In the genomic region with DNA sequence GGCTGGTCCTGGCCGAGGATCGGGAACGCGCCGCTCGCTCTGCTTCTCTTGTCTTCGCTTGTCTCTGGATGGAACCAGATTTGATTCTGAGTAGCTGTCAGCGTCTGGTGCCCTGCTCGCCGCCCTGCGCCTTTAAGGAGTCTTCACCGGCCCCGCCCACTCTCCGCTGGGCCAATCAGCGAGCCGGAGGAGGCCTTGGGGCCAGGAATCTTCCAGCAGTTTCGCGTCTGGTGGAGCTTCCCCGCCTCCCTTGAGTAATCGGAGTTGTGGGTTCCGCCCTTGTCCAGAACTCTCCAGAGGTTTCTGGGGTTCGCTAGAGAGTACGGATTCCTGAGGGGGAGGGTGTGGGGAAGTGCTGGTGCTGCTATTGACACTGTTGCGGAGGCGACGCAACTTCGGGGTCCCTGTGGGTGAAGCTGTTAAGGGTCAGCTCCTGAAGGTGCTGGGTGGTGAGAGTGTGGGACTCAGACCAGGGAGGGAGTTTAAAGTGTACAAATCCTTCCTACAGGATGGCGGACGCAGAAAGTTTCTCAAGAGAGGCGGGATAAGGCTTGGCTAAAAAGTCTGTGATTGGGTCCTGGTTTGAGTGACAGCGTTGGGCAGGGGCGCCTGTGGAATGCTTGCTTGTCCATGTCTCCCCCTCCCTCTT, we compare ENCODE assay signal across 8 mouse cellular contexts. TPM values are rescaled to one million over a fixed set of nuclear protein-coding genes. Genes with fewer than 3 reads are reported as not detected.
DNase-seq lines count a peak whose midpoint lies in the region; ATAC-seq and TF ChIP-seq lines count a peak whose summit lies in the region.
"Not testable (repeated sequence)": the region's sequence is repeated elsewhere in the genome, so short reads cannot be mapped to it uniquely, and the experiment has no call there.

A gene (minus strand): TSS at position 109 of the 649 bp plus-strand sequence.

- ATAC-seq in G1E (ENCODE audit: extremely low read depth, insufficient number of reproducible peaks, low FRiP score, poor library complexity, severe bottlenecking): peak; percentile 52
- peak; percentile 93 for ATAC-seq in hindbrain, embryonic 11.5 days (ENCODE audit: low FRiP score)
- ATAC-seq in lung, embryonic 15.5 days (ENCODE audit: borderline replicate concordance, extremely low read depth, low FRiP score, low TSS enrichment): peak; percentile 96

- H3K4me1 ChIP-seq in G1E (ENCODE audit: insufficient read depth, low read depth, low read length): peaks cover 15% of the 10 kb centered on the region
- not testable (repeated sequence) for H3K4me1 ChIP-seq in hindbrain, embryonic 11.5 days (replicated peaks; ENCODE audit: control insufficient read depth, insufficient read depth, low read length); olfactory bulb, adult 2 months (ENCODE audit: control insufficient read depth, insufficient read depth, low read length); thymus, adult 2 months (replicated peaks; ENCODE audit: control insufficient read depth, insufficient read depth, low read length)
- H3K4me1 ChIP-seq in lung, embryonic 15.5 days: peaks cover 11% of the 10 kb centered on the region

- TF ChIP-seq CTCF in G1E (IDR thresholded peaks at IDR 0.05; ENCODE audit: low read depth, low read length); olfactory bulb, adult 2 months (IDR thresholded peaks at IDR 0.05; ENCODE audit: insufficient read depth, low read depth, low read length): not testable (repeated sequence)
- 0 out of 2 replicates have a peak, but pooled peaks have one; percentile 22 for TF ChIP-seq CTCF in thymus, adult 2 months (IDR thresholded peaks at IDR 0.05; ENCODE audit: borderline replicate concordance, control insufficient read depth, extremely low read depth, insufficient read depth, low read length, poor library complexity)

- peak; percentile 47 for TF ChIP-seq POLR2A in olfactory bulb, adult 2 months (IDR thresholded peaks at IDR 0.05; ENCODE audit: insufficient read depth, low read depth, low read length)
- not testable (repeated sequence) for TF ChIP-seq POLR2A in thymus, adult 2 months (IDR thresholded peaks at IDR 0.05; ENCODE audit: control insufficient read depth, extremely low read depth, insufficient read depth, low read length, poor library complexity)

- peak within 1 kb of the TSS; percentile 71 for H3K4me3 ChIP-seq in G1E (ENCODE audit: low read depth, low read length)
- H3K4me3 ChIP-seq in hindbrain, embryonic 11.5 days (ENCODE audit: low read depth, low read length): peak within 1 kb of the TSS; percentile 44
- peak within 1 kb of the TSS; percentile 58 for H3K4me3 ChIP-seq in lung, embryonic 15.5 days
- peak within 1 kb of the TSS; percentile 49 for H3K4me3 ChIP-seq in olfactory bulb, adult 2 months (ENCODE audit: insufficient read depth, low read depth, low read length)
- H3K4me3 ChIP-seq in thymus, adult 2 months (ENCODE audit: control insufficient read depth, insufficient read depth, low read length): peak within 1 kb of the TSS; percentile 53

- H3K36me3 ChIP-seq in G1E (replicated peaks); hindbrain, embryonic 11.5 days (ENCODE audit: control insufficient read depth, insufficient read depth, low read length); lung, embryonic 15.5 days; thymus, adult 2 months (ENCODE audit: control insufficient read depth, insufficient read depth, low read length): not testable (repeated sequence)

- not testable (repeated sequence) for H3K27me3 ChIP-seq in G1E (ENCODE audit: insufficient read depth, low read length); lung, embryonic 15.5 days; thymus, adult 2 months (ENCODE audit: control insufficient read depth, insufficient read depth, low read length)
- H3K27me3 ChIP-seq in hindbrain, embryonic 11.5 days (ENCODE audit: control insufficient read depth, insufficient read depth, low read length): peaks cover 11% of the 10 kb centered on the region

- H3K9me3 ChIP-seq in G1E (replicated peaks): peaks cover 14% of the 10 kb centered on the region
- H3K9me3 ChIP-seq in hindbrain, embryonic 11.5 days (ENCODE audit: control insufficient read depth, low read length); lung, embryonic 15.5 days: not testable (repeated sequence)

- DNase-seq in G1E (ENCODE audit: low spot score): peak; percentile 55
- DNase-seq in cerebellum, postnatal 14 days: peak; percentile 71 to 82
- DNase-seq in frontal cortex, postnatal 14 days (ENCODE audit: low spot score in 2 of 2): peak; percentile 68 to 71
- peak; percentile 76 for DNase-seq in hindbrain, embryonic 11.5 days (ENCODE audit: low spot score)
- DNase-seq in layer of hippocampus, adult 9-11 months: peak; percentile 85
- peak; percentile 75 for DNase-seq in thymus, adult 2 months

- WGBS in hindbrain, embryonic 11.5 days: under 1% methylated on average over 29 of the region's 32 CpGs
- WGBS in lung, embryonic 15.5 days: 1% methylated on average over 29 of the region's 32 CpGs
- under 1% methylated on average over 32 of the region's 32 CpGs for WGBS in olfactory bulb, adult 2 months
- WGBS in thymus, adult 2 months: under 1% methylated on average over 31 of the region's 32 CpGs

- H3K27ac ChIP-seq in hindbrain, embryonic 11.5 days (ENCODE audit: low read depth, low read length): peak within 1 kb of the TSS; percentile 51
- H3K27ac ChIP-seq in lung, embryonic 15.5 days: peak within 1 kb of the TSS; percentile 99
- peak within 1 kb of the TSS; percentile 78 for H3K27ac ChIP-seq in olfactory bulb, adult 2 months (ENCODE audit: insufficient read depth, low read depth, low read length)
- H3K27ac ChIP-seq in thymus, adult 2 months (ENCODE audit: control insufficient read depth, insufficient read depth, low read length): peak within 1 kb of the TSS; percentile 28; the same call in 1 of the 2 replicates

- peak within 1 kb of the TSS; percentile 57 for H3K9ac ChIP-seq in hindbrain, embryonic 11.5 days (ENCODE audit: low read depth, low read length)
- peak within 1 kb of the TSS; percentile 71 for H3K9ac ChIP-seq in lung, embryonic 15.5 days

- peak within 1 kb of the TSS; percentile 84 for H3K4me2 ChIP-seq in hindbrain, embryonic 11.5 days (replicated peaks; ENCODE audit: low read depth, low read length)
- H3K4me2 ChIP-seq in lung, embryonic 15.5 days: peak within 1 kb of the TSS; percentile 74

RNA-seq across cellular contexts. Expression of the gene that starts here (rescaled TPM):
- total RNA-seq in G1E (2014; fragmentation: Nextera tagmentation) (0.24 TPM in 1 of 2 replicates, not detected in the other), G1E (2017) (0.11 and 0.35 TPM in 2 replicates)
- 0.93 and 0.94 TPM in 2 replicates for polyA plus RNA-seq in G1E (2012)
- 0.15 TPM in 1 of 2 replicates, not detected in the other for polyA plus RNA-seq in hindbrain, embryonic 11.5 days (2014; fragmentation: Nextera tagmentation; extraction: Ambion mirVana)
- polyA plus RNA-seq in lung, embryonic 15.5 days (2015; fragmentation: Nextera tagmentation; extraction: Ambion mirVana): 0.15 and 0.26 TPM in 2 replicates
- not detected in 2 replicates for polyA plus RNA-seq in olfactory bulb, adult 2 months (2012; ENCODE audit: insufficient read depth, insufficient read length, low replicate concordance, missing spikeins)
- polyA plus RNA-seq in thymus, adult 2 months (2012; rRNA removed): 22.7 and 26.5 TPM in 2 replicates

Comparison
In these comparisons a context has a peak if more than half of its experiments do, and no peak if none do; other contexts are left out.
1. Peak in every context shown above with its lines: DNase-seq, ATAC-seq, H3K4me3 ChIP-seq and H3K27ac ChIP-seq.
2. RNA of the gene that starts here (polyA plus RNA-seq): 22.7 to 26.5 TPM in thymus, adult 2 months; 0.93 to 0.94 TPM in G1E, 0.15 to 0.26 TPM in lung, embryonic 15.5 days, 0.15 TPM in hindbrain, embryonic 11.5 days and not detected in olfactory bulb, adult 2 months; every median in the first group is over 10 times any median in the second.
3. Peak in DNase-seq, ATAC-seq and H3K4me3 ChIP-seq in G1E; RNA of the gene not detected or under 1 TPM.
4. Peak in DNase-seq, ATAC-seq, H3K4me3 ChIP-seq, H3K27ac ChIP-seq, H3K9ac ChIP-seq and H3K4me2 ChIP-seq in hindbrain, embryonic 11.5 days; RNA of the gene not detected or under 1 TPM.
5. Peak in ATAC-seq, H3K4me3 ChIP-seq, H3K27ac ChIP-seq, H3K9ac ChIP-seq and H3K4me2 ChIP-seq in lung, embryonic 15.5 days; RNA of the gene not detected or under 1 TPM.
6. H3K27ac ChIP-seq: peak in every context shown above with its lines; median percentile 99 in lung, embryonic 15.5 days; 78 in olfactory bulb, adult 2 months; 51 in hindbrain, embryonic 11.5 days; 28 in thymus, adult 2 months.